Mouse (Mus musculus): ENCODE results near the gene Ciz1. TPM values are rescaled to one million over a fixed set of nuclear protein-coding genes. Genes with fewer than 3 reads are reported as not detected.

Ciz1 gene
- total RNA-seq, 2 experiments from 2014 or later, result 25.6 to 27.5 TPM

DNA sequence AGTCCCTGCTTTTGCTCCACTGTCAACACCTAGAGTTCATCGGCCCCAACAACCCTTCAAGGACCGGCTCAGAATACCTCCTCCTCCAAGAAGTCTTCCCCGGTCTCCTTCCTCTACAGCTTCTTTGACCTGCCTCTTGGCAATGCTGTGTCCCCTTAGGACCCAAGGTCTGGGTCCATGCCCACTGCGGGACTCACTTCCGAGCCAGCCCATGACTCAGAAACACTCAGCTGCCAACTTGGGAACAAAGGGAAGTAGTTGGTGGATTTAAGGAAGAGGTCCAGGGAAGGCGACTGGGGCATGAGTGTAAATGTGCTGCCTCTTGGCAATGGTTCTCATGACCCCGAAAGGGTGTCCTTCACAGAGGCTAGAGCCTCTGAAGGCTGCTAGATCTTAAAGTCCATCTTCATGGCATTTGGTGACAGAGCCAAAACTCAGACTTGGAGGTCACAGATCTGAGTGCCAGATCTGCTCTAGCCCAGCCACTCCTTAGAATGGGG is 27.9 kb downstream of the Ciz1 start:
- DNase-seq (ENCODE audit: low spot score), result no peak

DNA sequence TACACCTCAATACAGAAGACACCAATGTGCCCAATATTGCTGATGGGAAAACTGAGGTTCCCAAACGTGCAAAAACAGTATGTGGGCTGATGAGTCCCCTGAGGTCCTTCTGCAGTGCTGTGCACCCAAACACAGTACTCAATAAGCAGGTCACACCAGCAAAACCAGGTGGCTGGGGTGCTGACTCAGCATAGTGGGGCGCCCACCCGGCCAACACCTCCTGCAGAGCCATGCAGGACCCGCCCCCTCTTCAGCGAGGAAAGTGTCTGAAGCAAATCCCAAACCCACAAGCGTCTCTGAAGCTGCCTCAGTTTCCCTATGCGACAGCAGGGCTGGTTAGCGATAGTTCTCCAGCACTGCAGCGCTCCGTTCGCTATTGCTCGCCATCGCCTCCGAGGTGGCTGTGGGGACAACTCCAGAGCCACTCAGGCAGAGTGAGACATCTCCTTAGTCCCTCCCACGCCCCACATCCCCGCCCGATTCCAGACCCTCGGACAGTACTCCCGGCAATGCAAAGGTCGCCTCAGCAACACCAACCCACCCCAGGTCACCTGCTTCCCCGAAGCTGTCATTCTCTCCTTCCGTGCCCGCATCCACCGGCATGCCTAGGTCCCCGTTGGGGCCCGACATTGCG is 29.1 kb downstream of the Ciz1 start:
- no peak for DNase-seq (ENCODE audit: low spot score)

DNA sequence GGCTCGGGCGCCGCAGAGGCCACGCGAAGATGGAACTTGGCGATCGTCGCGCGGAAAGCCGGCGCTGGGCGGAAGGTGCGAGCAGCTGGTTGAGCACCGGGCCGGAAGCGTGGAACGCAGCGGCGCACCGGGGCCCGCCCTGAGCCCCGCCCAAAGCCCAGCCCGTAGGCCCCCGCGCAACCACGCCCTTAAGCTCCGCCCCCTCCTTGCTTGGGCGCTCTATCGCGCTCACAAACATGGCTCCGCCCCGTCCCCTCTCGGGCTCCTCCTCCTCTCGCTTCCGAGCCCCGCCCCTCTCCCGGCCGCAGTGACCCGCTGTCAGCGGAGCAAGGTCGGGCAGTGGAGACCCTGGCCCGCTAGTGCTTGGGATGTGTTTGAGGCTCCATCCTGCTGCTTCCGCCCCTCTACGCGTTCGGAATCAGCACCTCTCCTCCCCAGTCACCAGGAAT is 29.7 kb downstream of the Ciz1 start, which contains the start of gene 1110008P14Rik:
Gene 1110008P14Rik, minus strand, starts transcription at position 164 of the 449 bp plus-strand sequence.
- peak; percentile 96 for DNase-seq (ENCODE audit: low spot score)

DNA sequence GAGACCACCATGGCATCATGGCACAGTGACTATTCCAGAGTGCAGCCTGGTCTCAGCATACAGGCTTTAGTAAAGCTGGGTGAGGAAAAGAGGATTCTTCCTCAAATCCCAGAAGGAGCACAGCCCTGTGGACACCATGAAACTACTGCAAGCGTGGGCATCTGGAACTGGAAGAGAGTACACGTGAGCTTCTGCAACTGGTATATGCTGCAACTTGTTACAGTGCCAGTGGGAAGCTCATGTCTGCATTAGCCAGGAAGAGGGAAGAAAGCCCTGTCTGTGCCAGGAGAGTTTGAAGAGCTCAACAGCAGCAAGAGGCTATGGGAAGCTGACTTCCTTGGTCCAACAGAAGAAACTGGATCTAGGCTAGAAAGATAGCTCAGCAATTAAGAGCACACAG is 30.6 kb downstream of the Ciz1 start:
- DNase-seq (ENCODE audit: low spot score), result no peak

DNA sequence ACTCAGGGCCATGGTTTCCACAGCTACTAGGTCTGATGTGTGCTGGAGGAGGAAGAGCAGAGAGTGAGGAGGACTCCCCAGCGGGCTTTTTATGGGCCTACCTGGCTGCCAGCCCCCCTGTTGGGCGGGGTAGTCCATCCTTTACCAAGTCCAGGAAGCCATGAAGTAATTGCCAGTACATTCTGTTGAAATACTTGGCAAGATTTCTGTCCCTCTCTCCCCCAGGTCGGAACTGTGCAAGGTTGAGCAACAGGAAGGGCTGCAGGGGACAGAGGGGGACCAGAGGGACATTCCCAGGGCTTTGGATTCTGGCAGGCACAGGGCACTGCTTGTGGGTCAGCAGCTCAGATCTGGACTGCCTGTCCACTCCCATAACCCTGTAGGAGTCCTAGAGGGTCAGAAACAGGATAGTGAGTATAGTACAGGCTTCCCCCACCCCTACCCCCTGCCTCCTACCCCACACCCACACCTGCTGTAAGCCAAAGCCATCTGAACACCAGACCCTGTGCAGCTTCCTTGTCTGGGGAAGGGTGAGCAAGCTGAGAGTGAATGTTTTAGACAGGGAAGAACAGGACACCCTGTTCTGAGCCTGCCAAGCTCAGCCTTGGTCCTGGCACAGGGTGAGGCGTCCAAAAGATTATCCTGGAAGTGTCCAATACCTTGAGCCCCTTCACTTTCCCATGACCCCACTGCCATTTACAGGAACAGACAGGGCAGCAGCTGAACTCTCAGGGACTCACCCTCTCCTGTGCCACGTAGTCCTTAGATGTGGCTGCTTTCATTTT is 35.8 kb downstream of the Ciz1 start, which contains the start of gene Lcn2:
Gene Lcn2, minus strand, starts transcription at position 547 of the 785 bp plus-strand sequence.
- DNase-seq (ENCODE audit: low spot score), result no peak

DNA sequence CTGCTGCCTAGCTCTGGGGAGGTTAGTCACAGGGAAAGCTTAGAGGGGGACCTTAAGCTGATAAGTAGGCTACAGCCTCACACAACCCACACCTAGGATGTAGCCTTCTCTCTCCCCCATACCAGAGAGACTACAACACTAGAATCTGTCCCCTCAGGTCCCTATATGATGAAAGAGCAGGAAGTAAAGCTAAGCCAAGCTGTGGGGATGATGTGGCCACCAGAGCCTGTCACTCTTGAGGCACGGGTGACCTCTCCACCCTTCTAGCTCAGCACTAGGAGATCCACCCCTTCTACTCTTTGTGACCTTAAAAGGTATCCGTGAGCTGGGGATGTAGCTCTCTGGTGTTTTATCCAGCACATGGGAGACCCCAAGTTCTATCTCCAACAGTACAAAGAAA is 37.0 kb downstream of the Ciz1 start:
- no peak for DNase-seq (ENCODE audit: low spot score)

DNA sequence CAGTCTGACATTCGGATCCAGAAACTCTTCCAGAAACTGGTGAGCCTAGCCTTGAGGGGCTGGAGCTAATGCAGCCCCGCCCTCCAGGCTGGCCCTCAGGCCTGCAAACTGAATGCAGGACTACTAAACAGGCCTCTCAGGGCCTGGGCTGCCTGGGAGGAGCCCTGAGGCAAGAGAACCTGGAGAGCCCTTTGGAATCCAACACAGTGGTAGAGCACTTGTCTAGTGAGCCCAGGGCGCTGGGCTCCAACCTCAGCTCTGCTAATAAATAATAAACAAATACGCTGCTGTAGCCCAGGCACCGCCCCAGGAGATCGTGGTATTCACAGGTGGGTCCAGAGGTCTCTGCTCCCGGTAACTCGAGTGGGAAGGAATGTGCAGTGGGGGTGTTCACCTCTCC is 38.7 kb downstream of the Ciz1 start:
- no peak for DNase-seq (ENCODE audit: low spot score)

DNA sequence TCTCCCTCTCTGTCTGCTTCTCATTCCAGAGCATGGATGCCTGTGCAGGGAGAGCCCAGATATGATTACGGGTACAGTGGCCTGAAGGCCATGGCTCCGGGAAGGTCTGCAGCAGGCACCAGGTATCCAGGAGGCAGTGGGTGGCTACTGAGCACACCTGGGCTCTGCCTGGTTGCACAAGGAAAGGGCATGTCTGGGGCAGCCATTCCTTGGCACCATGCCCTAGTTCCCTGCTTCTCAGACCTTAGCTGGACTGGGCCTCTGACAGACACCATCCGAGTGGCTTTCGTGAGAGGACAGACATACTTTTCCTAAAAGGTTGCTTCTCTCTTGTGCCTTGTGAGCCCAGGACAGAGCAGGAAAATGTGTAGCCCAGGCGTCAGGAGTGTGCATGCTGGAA is 39.9 kb downstream of the Ciz1 start:
- DNase-seq (ENCODE audit: low spot score), result no peak

DNA sequence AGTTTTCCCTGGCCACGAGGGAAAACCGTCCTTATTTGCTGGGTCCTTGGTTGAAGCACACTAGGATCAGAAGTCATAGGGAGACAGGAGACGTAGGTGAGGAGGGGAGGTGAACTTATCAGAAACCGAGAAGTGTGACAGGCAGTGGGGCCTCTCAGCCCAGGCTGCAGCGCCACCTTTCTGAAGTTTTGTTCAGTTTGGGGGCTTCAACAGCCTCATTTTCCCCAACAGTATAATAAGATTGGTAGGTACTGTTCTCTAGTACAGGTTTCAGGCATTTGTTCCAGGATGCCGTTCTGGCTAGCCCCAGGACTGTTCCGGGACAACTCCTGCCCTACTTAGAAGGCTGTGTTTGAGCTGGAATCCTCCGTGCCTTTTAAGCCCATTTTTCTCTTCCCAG is 42.8 kb downstream of the Ciz1 start:
- DNase-seq (ENCODE audit: low spot score), result no peak

DNA sequence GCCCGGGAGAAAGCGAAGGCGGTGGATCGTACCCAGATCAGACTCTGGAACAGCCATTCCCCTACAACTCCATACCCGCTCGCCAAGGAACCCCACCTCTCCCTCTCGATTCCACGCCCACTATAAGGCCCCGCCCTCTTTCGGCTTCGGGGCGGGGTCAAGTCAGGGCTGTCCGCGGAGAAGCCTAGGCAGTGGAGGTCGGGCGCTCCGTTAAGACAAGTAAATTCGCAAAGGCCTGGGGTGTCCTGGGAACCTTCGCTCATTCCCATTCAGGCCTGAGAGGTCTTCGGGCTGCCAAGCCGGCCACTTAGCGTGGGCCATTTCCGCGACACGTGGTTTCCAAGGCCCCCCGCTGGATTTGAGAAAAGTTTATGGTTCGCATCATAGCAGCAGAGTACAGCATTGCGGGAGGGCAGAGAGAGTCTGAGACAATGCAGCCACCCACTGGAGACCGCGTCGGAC is 43.4 kb downstream of the Ciz1 start, which contains the start of gene Ptges2:
Gene Ptges2, plus strand, starts transcription at position 413 of the 462 bp plus-strand sequence.
- DNase-seq (ENCODE audit: low spot score), result peak; percentile 93

DNA sequence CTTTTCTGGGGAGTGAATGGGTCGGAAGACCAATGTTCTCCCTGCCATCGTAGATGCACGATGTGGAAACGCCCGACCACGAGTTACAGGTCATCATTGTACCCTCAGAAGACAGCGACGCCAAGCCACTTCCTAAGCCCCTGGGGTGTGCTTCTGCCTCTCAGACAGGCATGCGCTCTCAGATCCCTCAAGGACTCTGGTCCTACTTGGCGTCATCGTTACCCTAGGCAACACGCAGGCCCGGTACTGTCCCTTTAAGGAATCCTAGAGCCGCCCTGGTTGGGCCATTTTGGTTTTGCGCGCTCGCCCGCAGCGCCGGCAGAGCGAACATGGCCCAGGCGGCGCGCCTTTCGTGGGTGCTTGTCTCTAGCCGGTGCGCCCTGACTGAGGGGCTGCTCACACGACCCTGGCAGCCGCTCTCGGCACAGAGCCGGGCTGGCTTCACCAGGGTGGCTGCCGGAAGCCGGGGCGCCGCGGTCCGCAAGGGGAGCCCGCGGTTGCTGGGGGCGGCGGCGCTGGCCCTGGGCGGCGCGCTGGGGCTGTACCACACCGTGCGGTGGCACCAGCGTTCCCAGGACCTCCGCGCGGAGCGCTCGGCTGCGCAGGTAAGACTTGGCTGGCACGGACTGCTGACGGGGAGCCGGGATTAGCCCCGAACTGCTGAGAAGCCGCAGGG is 44.0 kb downstream of the Ciz1 start:
- DNase-seq (ENCODE audit: low spot score), result peak; percentile 91

DNA sequence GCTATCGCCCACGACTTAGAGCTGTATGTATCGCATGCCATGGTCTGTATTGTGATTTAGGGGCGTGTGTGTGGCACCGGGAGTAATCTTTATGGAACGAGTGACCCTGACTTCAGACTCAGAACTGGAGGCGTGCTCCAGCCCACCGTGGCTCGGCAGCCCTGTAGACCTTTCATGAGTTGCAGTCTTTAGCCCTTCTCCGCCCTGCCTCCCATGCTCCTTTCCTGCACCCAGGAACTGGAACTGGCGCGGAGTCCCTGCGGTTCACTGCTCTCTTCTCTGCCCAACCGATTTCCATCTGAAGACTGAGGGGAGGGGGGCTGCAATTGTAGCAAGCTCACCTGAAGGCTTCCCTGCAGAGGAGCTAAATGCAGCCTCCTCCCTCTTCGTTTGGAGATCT is 44.6 kb downstream of the Ciz1 start:
- no peak for DNase-seq (ENCODE audit: low spot score)

DNA sequence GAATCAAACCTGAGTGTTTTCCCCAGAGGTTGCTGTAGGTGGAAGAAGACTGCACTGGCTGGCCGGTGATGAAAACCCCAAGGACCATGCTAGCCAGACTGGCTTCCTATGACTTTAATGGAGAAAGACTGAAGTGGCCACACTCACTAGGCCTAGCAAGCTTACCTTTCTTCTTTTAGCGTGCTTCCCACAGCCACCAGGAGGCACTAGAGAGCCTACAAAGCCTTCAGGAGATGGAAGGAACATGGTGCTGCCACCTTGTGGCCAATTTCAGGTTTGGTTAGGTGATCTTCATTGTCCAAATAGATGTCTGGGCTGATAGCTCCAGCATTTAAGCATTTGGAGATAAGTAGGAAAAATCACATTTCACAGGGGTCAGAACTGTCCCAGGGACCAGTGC is 52.5 kb downstream of the Ciz1 start:
- peak; percentile 96 for DNase-seq (ENCODE audit: low spot score)

DNA sequence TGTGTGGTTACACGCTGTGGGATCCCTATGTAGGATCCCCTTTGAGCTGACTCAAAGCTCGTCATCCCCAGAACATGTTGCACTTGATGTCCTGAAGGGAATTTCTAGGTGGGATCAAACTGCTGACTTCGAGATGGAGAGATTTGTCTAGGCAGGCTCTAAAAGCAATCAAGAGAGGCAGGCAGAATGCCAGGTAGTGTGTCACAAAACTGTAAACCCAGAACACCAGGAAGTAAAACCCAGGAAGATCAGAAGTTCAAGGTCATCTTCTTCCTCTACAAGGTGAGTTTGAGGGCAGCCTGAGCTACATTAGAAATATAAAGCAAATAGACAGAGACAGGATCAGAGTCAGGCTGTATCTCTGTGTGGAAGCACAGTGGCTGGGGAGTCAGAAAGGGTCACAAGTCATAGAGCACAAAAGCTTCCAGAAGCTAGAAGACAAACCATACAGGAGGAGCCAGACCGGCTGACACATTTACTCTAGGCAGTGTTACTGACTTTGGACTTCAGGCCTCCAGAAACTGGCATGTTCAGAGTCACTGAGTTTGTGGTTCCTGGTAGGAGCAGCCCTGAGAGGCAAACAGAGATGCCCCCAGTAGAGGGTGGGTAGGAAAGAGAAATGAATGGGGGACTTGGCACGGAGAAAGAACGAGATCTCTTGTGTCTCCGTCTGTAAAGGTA is 55.2 kb downstream of the Ciz1 start:
- no peak for DNase-seq (ENCODE audit: low spot score)

DNA sequence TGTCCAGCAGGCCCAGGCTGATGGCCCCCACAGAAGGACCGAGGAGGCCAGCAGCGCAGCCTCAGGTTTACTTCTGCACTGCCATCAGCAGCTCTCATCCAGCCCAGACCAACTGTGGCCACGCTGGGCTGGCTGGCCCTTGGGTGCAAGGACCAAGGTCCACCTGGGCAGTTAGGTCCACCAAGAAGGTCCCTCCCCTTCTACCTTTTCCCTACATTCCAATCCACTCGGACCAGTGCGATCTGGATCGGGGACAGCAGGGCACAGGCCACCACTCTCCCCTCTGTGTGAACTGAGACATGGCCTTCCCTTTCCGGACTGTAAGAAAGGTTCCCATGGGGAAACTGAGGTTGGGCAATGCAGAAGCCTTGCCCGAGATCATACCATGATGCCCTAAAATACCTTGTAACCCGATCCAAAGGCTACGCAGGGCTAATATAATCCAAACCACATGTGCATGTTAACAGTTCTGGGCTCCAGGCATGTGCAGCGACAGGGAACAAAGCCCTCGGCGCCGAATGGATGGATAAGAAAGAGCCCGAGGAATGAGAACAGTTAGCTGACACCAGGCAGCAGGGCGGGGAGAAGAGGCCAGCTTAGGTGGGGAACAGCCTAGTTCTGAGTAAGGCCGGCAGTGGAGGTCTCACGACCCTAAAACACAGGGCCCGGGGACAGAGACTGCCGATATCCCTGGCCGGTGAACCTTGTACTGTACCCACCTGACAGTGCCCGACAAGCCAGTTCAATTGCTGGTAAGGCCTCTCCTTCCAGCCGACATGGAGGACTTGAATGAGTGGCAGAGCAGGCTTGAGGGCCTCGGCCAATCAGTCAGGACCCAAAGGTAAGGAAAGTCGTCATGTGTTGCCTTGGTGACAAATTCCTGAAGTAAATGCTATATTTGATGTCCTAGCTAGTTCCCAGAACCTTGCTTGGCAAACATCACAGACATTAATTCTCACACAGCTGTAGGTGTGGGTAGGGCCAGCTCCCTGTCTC is 56.6 kb downstream of the Ciz1 start:
- no peak for DNase-seq (ENCODE audit: low spot score)

DNA sequence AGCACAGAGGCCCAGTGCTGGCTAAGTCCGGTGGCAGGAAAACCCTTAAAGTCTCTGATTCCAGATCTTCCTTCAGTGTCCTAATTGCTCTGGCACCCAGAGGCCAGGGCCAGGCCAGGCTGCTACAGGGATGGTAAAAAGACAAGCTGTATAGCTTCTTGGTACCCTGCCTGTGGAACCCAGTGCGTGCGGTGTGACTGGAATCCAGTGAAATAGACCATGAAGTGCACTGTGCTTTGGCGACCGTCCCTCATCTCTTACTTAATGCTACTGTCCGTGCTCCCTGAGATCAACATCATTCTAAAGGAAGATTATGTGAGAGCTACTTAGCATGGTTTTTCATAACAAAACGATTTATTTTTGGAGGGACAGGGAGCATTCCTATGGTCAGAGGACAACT is 59.3 kb downstream of the Ciz1 start:
- no peak for DNase-seq (ENCODE audit: low spot score)

DNA sequence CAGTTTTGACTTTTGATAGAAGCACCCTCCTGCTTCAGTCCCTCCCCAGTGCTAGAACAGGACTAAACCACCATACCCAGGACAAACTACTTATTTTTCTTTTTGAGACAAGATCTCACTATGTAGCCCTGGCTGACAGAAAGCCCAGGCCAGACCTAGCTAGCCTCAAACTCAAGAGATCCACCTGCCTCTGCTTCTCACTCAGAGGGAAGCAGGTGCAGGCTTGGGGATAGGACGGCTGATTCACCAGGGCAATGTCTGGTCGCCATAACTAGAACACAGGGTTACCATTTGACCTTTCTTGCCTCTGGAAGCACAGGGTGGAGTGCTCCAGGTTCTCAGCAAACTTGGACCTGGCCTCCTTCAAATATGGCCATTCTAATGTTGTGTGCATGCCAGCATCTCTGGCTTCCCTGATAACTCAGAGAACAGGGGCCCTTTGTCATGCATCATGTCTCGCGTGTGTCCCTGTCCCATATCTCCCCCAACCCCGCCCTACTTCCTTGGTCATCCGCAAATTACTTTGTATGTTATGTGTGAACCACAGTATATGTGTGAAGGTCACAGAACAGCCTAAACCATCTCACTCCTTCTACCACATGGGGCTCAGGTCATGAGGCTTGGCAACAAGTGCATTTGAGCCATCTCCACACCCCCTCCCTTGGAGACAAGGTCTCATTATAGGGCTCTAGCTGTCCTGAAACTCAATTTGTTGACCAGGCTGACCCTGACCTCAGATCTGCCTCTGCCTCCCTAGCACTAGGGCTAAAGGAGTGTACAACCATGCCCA is 60.8 kb downstream of the Ciz1 start:
- peak; percentile 42 for DNase-seq (ENCODE audit: low spot score)

DNA sequence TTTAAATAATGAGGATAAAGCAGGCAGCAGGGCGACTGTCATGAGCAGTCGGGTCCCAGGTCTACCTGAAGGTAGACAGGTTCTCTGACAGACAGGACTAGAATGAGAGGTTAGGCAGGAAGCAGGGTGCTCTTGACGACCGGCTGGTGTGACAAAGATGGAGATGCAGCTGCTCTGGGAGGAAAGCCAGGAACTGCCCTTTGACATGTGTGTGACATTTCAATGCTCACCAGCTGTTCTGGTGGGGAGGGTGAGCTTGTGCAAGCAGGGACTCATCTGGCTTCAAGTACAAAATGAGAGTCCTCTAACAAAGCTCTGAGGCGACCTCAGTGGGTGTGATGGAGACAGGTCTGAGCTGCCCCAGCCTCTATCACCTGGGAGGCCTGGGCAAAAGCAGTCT is 61.8 kb downstream of the Ciz1 start:
- peak; percentile 68 for DNase-seq (ENCODE audit: low spot score)

DNA sequence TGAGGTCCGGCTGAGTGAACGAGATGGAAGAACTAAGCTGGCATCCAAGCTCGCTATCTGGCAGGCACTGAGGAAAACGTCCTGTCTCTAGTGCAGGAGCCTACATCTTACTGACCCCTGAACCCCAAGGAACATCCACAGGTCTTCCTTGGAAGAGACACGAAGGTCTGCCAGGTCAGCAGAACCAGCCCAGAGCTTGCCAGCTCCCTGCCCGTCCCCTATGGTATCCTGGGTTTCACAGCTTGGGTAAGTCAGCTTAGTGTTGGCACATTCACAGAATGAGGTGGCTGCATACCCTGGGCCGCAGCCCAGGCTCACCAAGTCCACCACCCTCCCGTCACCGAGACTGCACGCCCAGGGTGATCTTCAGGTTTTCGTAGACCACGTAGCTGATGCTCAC is 63.7 kb downstream of the Ciz1 start:
- DNase-seq (ENCODE audit: low spot score), result peak; percentile 71
